Mouse (Mus musculus): ENCODE results near the gene Commd6. TPM values are rescaled to one million over a fixed set of nuclear protein-coding genes. Genes with fewer than 3 reads are reported as not detected.

The Commd6 gene
- total RNA-seq (2014; rRNA removed) (43.2 and 43.6 TPM in 2 replicates), polyA plus RNA-seq (2012; rRNA removed) (20.7 and 26.7 TPM in 2 replicates)

DNA sequence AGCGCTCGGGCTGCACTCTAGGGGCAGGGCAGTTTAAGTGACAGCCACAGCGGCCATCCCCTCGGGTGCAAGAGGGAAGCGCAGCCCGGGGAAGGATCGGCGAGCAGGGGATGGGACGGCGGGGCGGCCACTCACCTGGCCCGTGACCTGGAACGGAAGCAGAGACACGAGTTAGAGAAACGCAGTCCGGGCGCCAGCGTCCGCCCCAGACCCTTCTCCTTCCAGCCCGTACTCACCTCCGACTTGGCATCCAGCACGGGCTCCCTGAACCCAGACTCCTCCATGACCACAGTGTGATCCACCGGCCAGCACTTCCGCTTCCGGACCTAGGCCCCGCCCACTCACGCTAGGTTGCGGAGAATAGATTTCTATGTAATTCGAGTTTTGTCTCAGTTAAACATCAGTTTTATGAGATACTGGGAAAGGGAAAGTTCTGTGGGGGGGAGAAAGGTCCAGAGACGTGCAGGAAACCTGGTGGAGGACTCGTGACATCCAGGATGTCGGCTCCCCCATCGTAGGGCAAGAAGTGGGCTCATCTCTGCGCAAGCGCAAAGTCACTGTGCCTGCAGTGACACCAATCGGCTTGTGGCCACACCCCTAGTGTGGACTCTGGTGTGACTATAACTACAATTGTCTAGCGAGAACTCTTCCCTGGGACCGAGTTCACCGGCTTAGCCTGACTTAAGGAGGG lies at the start of gene Commd6:
TSS of gene Commd6 (minus strand) at position 534 of the 691 bp plus-strand sequence.
- H3K79me2 ChIP-seq (ENCODE audit: control insufficient read depth, insufficient read depth, low read length) = no peaks in the 10 kb centered on the region
- WGBS = under 1% methylated on average over 39 of the region's 39 CpGs

DNA sequence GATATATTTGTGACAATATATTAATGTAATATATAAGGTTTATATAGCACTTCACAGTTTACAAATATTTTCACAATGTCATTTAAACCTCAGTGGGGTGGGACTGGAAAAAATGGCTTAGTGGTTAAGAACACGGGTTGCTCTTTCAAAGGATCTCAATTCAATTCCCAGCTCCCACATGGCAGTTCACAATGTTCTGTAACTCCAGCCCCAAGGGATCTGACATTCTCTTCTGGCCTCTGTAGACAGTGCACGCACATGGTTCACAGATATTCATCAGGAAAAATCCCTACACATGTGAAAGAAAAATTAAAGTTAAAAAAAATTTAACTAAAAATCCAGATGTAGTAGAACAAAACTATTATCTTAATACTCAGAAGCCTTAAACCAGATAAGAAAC lies 47.9 kb upstream of the Commd6 start:
- Histone ChIP-seq H3K27ac (replicated peaks; ENCODE audit: insufficient read depth, low read depth, low read length) (no peak overlapping the region), H3K27me3 (ENCODE audit: control insufficient read depth, insufficient read depth, low read length) (no peaks in the 10 kb centered on the region), H3K79me2 (ENCODE audit: control insufficient read depth, insufficient read depth, low read length) (no peaks in the 10 kb centered on the region), H3K36me3 (ENCODE audit: control insufficient read depth, insufficient read depth, low read length) (no peaks in the 10 kb centered on the region; the same call in none of the 2 replicates), H3K4me1 (ENCODE audit: control insufficient read depth, insufficient read depth, low read length) (no peaks in the 10 kb centered on the region), H3K9ac (ENCODE audit: low read depth, low read length) (no peak overlapping the region), H3K4me3 (ENCODE audit: insufficient read depth, low read depth, low read length) (no peak overlapping the region)
- no peak for DNase-seq (ENCODE audit: extremely low read depth, low read depth, low spot score)
- WGBS = 97% methylated on average over 2 of the region's 2 CpGs
- no peak for TF ChIP-seq POLR2A (IDR thresholded peaks at IDR 0.05; ENCODE audit: extremely low read depth, insufficient read depth, low read length)
- no peak for TF ChIP-seq CTCF (IDR thresholded peaks at IDR 0.05; ENCODE audit: low read depth, low read length)

More for the DNA sequence above, at the start of gene Commd6:
- H3K4me3 ChIP-seq (ENCODE audit: insufficient read depth, low read depth, low read length) = peak within 1 kb of the TSS; percentile 78
- no peaks in the 10 kb centered on the region for H3K4me1 ChIP-seq (ENCODE audit: control insufficient read depth, insufficient read depth, low read length)
- no peaks in the 10 kb centered on the region for H3K27me3 ChIP-seq (ENCODE audit: control insufficient read depth, insufficient read depth, low read length)
- TF ChIP-seq CTCF (IDR thresholded peaks at IDR 0.05; ENCODE audit: low read depth, low read length) (no peak), POLR2A (IDR thresholded peaks at IDR 0.05; ENCODE audit: extremely low read depth, insufficient read depth, low read length) (peak; percentile 86)
- DNase-seq (ENCODE audit: extremely low read depth, low read depth, low spot score) = peak; percentile 90
- peak within 1 kb of the TSS; percentile 79 for H3K9ac ChIP-seq (ENCODE audit: low read depth, low read length)
- peak within 1 kb of the TSS; percentile 68 for H3K27ac ChIP-seq (replicated peaks; ENCODE audit: insufficient read depth, low read depth, low read length)
- no peaks in the 10 kb centered on the region; the same call in 1 of the 2 replicates for H3K36me3 ChIP-seq (ENCODE audit: control insufficient read depth, insufficient read depth, low read length)

DNA sequence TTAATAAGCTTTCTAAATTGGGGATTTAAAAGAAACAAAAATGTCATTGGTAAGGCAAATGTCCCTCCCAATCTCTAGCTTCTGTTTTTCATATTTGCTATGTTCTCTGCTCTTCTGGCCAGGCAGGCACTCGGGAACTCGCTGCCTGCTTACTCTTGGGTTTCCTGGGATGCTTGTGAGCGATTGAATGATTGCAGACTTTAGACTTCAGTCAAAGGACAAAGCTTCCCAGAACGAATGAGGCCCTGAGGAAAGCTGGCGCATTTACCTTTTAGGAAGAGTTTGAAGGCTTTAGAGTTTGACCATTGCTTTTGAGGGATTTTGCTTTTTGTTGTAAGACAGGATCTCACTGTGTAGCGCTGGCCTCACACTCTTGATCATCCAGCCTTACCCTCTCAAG lies 47.2 kb upstream of the Commd6 start:
- 72% methylated on average over 6 of the region's 6 CpGs for WGBS
- TF ChIP-seq POLR2A (IDR thresholded peaks at IDR 0.05; ENCODE audit: extremely low read depth, insufficient read depth, low read length) (no peak), CTCF (IDR thresholded peaks at IDR 0.05; ENCODE audit: low read depth, low read length) (no peak)

DNA sequence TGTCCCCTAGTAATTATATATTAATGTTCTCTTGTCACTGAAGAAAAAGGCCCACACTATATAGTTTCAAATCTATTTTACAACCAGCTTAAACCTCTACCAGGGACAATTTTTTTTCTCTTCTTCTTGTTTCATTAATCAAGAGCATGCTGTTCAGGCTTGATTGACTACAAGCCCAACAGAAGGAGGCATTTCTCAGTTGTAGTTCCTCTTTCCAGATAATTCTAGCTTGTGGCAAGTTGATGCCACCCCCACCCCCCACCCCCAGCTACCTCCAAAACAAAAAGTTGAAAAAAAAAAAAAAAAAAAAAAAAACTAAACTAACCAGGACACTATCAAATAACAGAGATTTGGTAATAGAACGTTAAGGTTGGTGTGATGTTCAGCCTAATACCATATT lies 31.7 kb upstream of the Commd6 start:
- no peak for DNase-seq (ENCODE audit: extremely low read depth, low read depth, low spot score)

More for the DNA sequence above, 47.2 kb upstream of the Commd6 start:
- Histone ChIP-seq H3K27me3 (ENCODE audit: control insufficient read depth, insufficient read depth, low read length) (no peaks in the 10 kb centered on the region), H3K9ac (ENCODE audit: low read depth, low read length) (no peak overlapping the region), H3K36me3 (ENCODE audit: control insufficient read depth, insufficient read depth, low read length) (no peaks in the 10 kb centered on the region; the same call in none of the 2 replicates), H3K4me3 (ENCODE audit: insufficient read depth, low read depth, low read length) (no peak overlapping the region), H3K27ac (replicated peaks; ENCODE audit: insufficient read depth, low read depth, low read length) (no peak overlapping the region), H3K4me1 (ENCODE audit: control insufficient read depth, insufficient read depth, low read length) (no peaks in the 10 kb centered on the region), H3K79me2 (ENCODE audit: control insufficient read depth, insufficient read depth, low read length) (no peaks in the 10 kb centered on the region)
- DNase-seq (ENCODE audit: extremely low read depth, low read depth, low spot score) = peak; percentile 35

DNA sequence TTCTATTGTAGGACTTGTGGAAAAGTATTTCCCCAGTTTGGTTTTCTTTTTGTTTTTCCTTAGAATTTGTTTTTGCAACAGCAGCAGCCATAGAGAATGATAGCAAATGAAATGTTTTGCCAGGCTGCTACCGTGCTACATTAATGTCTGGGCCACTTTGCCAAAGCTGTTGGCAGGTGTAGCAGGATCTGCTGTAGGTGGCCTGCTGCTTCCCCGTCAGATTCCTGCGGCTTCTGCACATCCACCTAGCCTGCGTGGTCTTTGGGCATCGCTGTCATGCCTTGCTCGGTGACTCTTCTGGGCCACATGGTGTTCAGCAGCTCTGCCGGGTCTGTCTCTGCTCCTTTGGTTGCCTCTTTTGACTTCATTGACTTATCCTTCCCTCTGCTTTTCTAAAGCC lies 28.1 kb upstream of the Commd6 start:
- Histone ChIP-seq H3K79me2 (ENCODE audit: control insufficient read depth, insufficient read depth, low read length) (no peaks in the 10 kb centered on the region), H3K4me3 (ENCODE audit: insufficient read depth, low read depth, low read length) (no peak overlapping the region), H3K27ac (replicated peaks; ENCODE audit: insufficient read depth, low read depth, low read length) (no peak overlapping the region), H3K9ac (ENCODE audit: low read depth, low read length) (no peak overlapping the region), H3K36me3 (ENCODE audit: control insufficient read depth, insufficient read depth, low read length) (peaks cover 20% of the 10 kb centered on the region), H3K27me3 (ENCODE audit: control insufficient read depth, insufficient read depth, low read length) (no peaks in the 10 kb centered on the region), H3K4me1 (ENCODE audit: control insufficient read depth, insufficient read depth, low read length) (no peaks in the 10 kb centered on the region)
- TF ChIP-seq CTCF (IDR thresholded peaks at IDR 0.05; ENCODE audit: low read depth, low read length) = no peak
- 94% methylated on average over 7 of the region's 7 CpGs for WGBS
- no peak for DNase-seq (ENCODE audit: extremely low read depth, low read depth, low spot score)

More for the DNA sequence above, 31.7 kb upstream of the Commd6 start:
- Histone ChIP-seq H3K27me3 (ENCODE audit: control insufficient read depth, insufficient read depth, low read length) (no peaks in the 10 kb centered on the region), H3K9ac (ENCODE audit: low read depth, low read length) (no peak overlapping the region), H3K4me3 (ENCODE audit: insufficient read depth, low read depth, low read length) (no peak overlapping the region), H3K36me3 (ENCODE audit: control insufficient read depth, insufficient read depth, low read length) (peaks cover 16% of the 10 kb centered on the region), H3K4me1 (ENCODE audit: control insufficient read depth, insufficient read depth, low read length) (no peaks in the 10 kb centered on the region), H3K27ac (replicated peaks; ENCODE audit: insufficient read depth, low read depth, low read length) (no peak overlapping the region), H3K79me2 (ENCODE audit: control insufficient read depth, insufficient read depth, low read length) (no peaks in the 10 kb centered on the region)
- TF ChIP-seq CTCF (IDR thresholded peaks at IDR 0.05; ENCODE audit: low read depth, low read length) (no peak), POLR2A (IDR thresholded peaks at IDR 0.05; ENCODE audit: extremely low read depth, insufficient read depth, low read length) (no peak)
- 85% methylated on average over 1 of the region's 1 CpGs for WGBS

DNA sequence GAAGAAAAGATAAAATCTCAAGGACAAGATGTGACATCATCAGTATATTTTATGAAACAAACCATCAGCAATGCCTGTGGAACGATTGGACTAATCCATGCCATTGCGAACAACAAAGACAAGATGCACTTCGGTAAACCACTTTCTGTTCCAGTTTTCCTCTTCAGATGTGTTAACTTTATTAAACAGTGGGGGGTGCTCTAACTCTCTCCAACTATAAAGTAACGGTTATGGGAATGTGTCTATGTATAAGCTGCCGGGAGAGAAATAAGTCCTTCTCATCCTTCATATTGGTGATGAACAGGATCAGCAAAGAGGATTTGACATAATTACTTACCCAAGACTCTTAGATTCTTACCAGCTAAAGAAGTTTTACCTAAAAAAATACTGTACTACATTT lies 26.1 kb upstream of the Commd6 start:
- no peak overlapping the region for H3K9ac ChIP-seq (ENCODE audit: low read depth, low read length)
- H3K27ac ChIP-seq (replicated peaks; ENCODE audit: insufficient read depth, low read depth, low read length) = no peak overlapping the region
- TF ChIP-seq POLR2A (IDR thresholded peaks at IDR 0.05; ENCODE audit: extremely low read depth, insufficient read depth, low read length) = no peak
- no peak for TF ChIP-seq CTCF (IDR thresholded peaks at IDR 0.05; ENCODE audit: low read depth, low read length)
- H3K79me2 ChIP-seq (ENCODE audit: control insufficient read depth, insufficient read depth, low read length) = no peaks in the 10 kb centered on the region
- H3K36me3 ChIP-seq (ENCODE audit: control insufficient read depth, insufficient read depth, low read length) = peaks cover 18% of the 10 kb centered on the region
- H3K4me3 ChIP-seq (ENCODE audit: insufficient read depth, low read depth, low read length) = no peak overlapping the region
- no peaks in the 10 kb centered on the region for H3K4me1 ChIP-seq (ENCODE audit: control insufficient read depth, insufficient read depth, low read length)
- H3K27me3 ChIP-seq (ENCODE audit: control insufficient read depth, insufficient read depth, low read length) = no peaks in the 10 kb centered on the region
- no peak for DNase-seq (ENCODE audit: extremely low read depth, low read depth, low spot score)
- WGBS = 87% methylated on average over 5 of the region's 5 CpGs

Measured in liver, adult 2 months (tissue).